Mouse (Mus musculus) forebrain, embryonic 11.5 days (tissue): ENCODE results near the gene Galnt3. TPM values are rescaled to one million over a fixed set of nuclear protein-coding genes. Genes with fewer than 3 reads are reported as not detected.

Experiments used
- ATAC-seq: fragments of 200-750 bp; cut with Nextera tagmentation; replicated peaks from 2 replicates; pipeline ENCODE4 v1.8.0; 2017; ENCODE audit warnings: moderate TSS enrichment; ENCODE audit not compliant: low FRiP score
- DNase-seq: peaks from one replicate; pipeline ENCODE4 v3.0.0-alpha.2; 2017; ENCODE audit warnings: low spot score
- H3K27ac ChIP-seq: fragments of 300-500 bp; sonication (generic); 2 replicates; pipeline ENCODE4 v1.5.1; 2014; ENCODE audit warnings: low read depth, low read length
- H3K27me3 ChIP-seq: fragments of 300-500 bp; sonication (generic); 2 replicates; pipeline ENCODE4 v1.6.1; 2014; ENCODE audit warnings: mild to moderate bottlenecking, low read length, mixed read lengths; ENCODE audit not compliant: control insufficient read depth, insufficient read depth
- H3K36me3 ChIP-seq: fragments of 300-500 bp; sonication (generic); 2 replicates; pipeline ENCODE4 v1.6.1; 2014; ENCODE audit warnings: mild to moderate bottlenecking, low read length, moderate library complexity, mixed read lengths; ENCODE audit not compliant: control insufficient read depth, insufficient read depth
- H3K4me1 ChIP-seq: fragments of 300-500 bp; sonication (generic); replicated peaks from 2 replicates; pipeline ENCODE4 v1.6.1; 2014; ENCODE audit warnings: low read length, mixed read lengths; ENCODE audit not compliant: control insufficient read depth, insufficient read depth
- H3K4me2 ChIP-seq: fragments of 300-500 bp; sonication (generic); 2 replicates; pipeline ENCODE4 v1.6.1; 2014; ENCODE audit warnings: low read depth, mild to moderate bottlenecking, low read length, moderate library complexity, mixed read lengths; ENCODE audit not compliant: severe bottlenecking
- H3K4me3 ChIP-seq: fragments of 300-500 bp; sonication (generic); 2 replicates; pipeline ENCODE4 v1.5.1; 2014; ENCODE audit warnings: low read depth, low read length
- H3K9ac ChIP-seq: fragments of 300-500 bp; sonication (generic); 2 replicates; pipeline ENCODE4 v1.6.1; 2014; ENCODE audit warnings: low read length
- H3K9me3 ChIP-seq: fragments of 300-500 bp; sonication (generic); 2 replicates; pipeline ENCODE4 v1.6.1; 2016; ENCODE audit warnings: low read length, mixed read lengths; ENCODE audit not compliant: control insufficient read depth
- WGBS: fragments of 180-500 bp; shearing (Covaris S2); extraction: QIAGEN DNeasy Blood & Tissue Kit; methylation state at CpG from one replicate; pipeline ENCODE4 v1.1.7; 2014; 5-methylcytosine and 5-hydroxymethylcytosine counted together
- polyA plus RNA-seq: library from polyadenylated mRNA; unstranded; fragments of >200 nt; fragmentation: Nextera tagmentation; extraction: Ambion mirVana; gene quantifications from 2 replicates; pipeline ENCODE4 v1.2.1, GENCODE M21; 2014

The Galnt3 gene
- polyA plus RNA-seq, 1 experiment from 2014 or later = 1.3 TPM

- no peak overlapping the region for H3K27ac ChIP-seq
- H3K4me3 ChIP-seq = no peak overlapping the region
- no peaks in the 10 kb centered on the region for H3K36me3 ChIP-seq
- 85% methylated on average over 7 of the region's 7 CpGs for whole genome bisulfite sequencing
- ATAC-seq = no peak
- no peaks in the 10 kb centered on the region for H3K27me3 ChIP-seq
- H3K4me1 ChIP-seq = peaks cover 6% of the 10 kb centered on the region; the same call in 1 of the 2 replicates
- DNase-seq = no peak
- H3K4me2 ChIP-seq = no peak overlapping the region
- H3K9me3 ChIP-seq = no peaks in the 10 kb centered on the region
- H3K9ac ChIP-seq = no peak overlapping the region
These were observed 24.6 kb downstream of the Galnt3 start for GRCm38 (mm10) chr2:66100239-66100638.

DNA sequence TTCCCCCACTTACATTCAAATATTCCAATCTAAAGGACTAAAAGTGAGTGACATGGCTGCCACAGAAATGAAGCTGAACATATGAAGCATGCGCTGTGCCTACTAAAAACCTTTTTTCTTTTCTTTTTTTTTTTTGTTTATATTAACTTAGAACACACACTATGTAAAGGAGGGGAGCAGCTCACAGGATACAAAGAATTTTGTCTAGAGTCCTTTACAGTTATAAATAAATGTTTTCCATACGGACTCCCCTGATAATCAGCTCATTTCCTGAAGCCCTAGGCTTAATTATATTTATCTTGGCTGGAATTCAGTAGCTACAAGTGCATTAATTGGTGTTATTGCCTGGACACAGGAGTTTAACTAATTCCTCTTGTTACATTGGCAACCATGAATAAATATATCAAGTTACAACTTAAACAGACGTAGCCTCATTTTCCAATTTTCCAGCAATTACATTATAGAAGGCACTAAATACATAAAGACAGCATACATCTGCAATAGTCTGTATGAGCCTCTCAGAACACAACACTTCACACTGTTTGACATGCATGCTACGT is 30.1 kb downstream of the Galnt3 start:
- no peak overlapping the region for H3K4me3 ChIP-seq
- no peak overlapping the region for H3K4me2 ChIP-seq
- no peak overlapping the region for H3K27ac ChIP-seq
- no peak overlapping the region for H3K9ac ChIP-seq
- 67% methylated on average over 4 of the region's 4 CpGs for WGBS
- ATAC-seq = no peak
- no peaks in the 10 kb centered on the region for H3K27me3 ChIP-seq
- H3K4me1 ChIP-seq = peaks cover 6% of the 10 kb centered on the region; the same call in 1 of the 2 replicates
- no peaks in the 10 kb centered on the region for H3K9me3 ChIP-seq
- DNase-seq = no peak
- no peaks in the 10 kb centered on the region for H3K36me3 ChIP-seq

DNA sequence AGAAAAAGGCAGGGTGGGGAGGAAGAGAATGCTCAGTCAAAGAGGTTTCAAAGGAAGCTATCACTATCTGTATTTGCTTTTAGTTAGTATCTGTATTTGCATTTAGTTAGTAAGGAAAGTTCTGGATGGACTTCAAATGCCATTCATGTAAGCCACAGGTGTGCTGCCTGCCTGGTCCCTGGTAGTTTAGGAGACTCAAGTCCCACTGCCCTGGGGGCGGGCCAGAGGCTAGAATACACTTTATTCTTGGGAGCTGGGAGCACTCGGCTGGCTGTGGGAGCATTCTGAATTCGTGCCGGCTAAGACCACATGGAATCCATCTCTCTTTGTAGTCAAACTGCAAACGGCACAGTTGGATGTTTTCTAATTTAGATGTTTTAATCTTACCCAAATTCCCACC is 33.5 kb downstream of the Galnt3 start:
- Histone ChIP-seq H3K4me2 (no peak overlapping the region), H3K27ac (no peak overlapping the region), H3K9ac (no peak overlapping the region), H3K36me3 (no peaks in the 10 kb centered on the region), H3K27me3 (no peaks in the 10 kb centered on the region), H3K4me3 (no peak overlapping the region), H3K9me3 (no peaks in the 10 kb centered on the region), H3K4me1 (no peaks in the 10 kb centered on the region)
- DNase-seq (no peak), ATAC-seq (no peak)
- 39% methylated on average over 5 of the region's 5 CpGs for WGBS

GRCm38 (mm10) chr2:66081876-66082275 is 42.9 kb downstream of the Galnt3 start:
- Histone ChIP-seq H3K36me3 (no peaks in the 10 kb centered on the region), H3K27ac (no peak overlapping the region), H3K27me3 (no peaks in the 10 kb centered on the region), H3K4me1 (no peaks in the 10 kb centered on the region), H3K4me3 (no peak overlapping the region), H3K9ac (no peak overlapping the region), H3K9me3 (no peaks in the 10 kb centered on the region), H3K4me2 (no peak overlapping the region)
- WGBS = 92% methylated on average over 4 of the region's 4 CpGs
- DNase-seq (no peak), ATAC-seq (no peak)

DNA sequence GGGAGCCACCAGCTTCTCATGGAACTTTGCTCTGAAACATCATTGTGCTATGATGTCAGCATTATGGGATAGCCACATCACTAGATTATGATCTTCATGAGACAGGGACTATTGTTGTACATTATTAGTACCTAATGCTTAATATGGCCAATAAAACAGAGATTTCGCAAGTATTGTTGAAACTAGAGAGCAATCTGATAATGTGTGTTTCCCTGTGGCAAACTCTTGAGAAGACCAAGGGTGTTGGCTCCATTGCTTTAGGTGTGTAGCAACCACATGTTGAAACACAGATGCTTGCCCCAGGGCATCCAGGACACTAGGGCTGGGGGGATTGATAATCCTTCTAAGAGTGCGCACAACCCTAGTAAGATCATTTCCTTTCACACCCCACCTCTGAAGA is 44.1 kb downstream of the Galnt3 start:
- 95% methylated on average over 2 of the region's 2 CpGs for WGBS
- no peak overlapping the region for H3K9ac ChIP-seq
- H3K36me3 ChIP-seq = no peaks in the 10 kb centered on the region
- DNase-seq (no peak), ATAC-seq (no peak)
- H3K27me3 ChIP-seq = no peaks in the 10 kb centered on the region
- H3K27ac ChIP-seq = no peak overlapping the region
- no peak overlapping the region for H3K4me3 ChIP-seq
- H3K4me2 ChIP-seq = no peak overlapping the region
- no peaks in the 10 kb centered on the region for H3K4me1 ChIP-seq
- H3K9me3 ChIP-seq = no peaks in the 10 kb centered on the region

GRCm38 (mm10) chr2:66069454-66069853 is 55.3 kb downstream of the Galnt3 start:
- WGBS = 27% methylated on average over 6 of the region's 6 CpGs
- H3K4me3 ChIP-seq = no peak overlapping the region
- no peaks in the 10 kb centered on the region for H3K36me3 ChIP-seq
- no peak for DNase-seq
- H3K9ac ChIP-seq = no peak overlapping the region
- no peak overlapping the region for H3K4me2 ChIP-seq
- no peak overlapping the region for H3K27ac ChIP-seq
- no peaks in the 10 kb centered on the region for H3K4me1 ChIP-seq
- H3K9me3 ChIP-seq = no peaks in the 10 kb centered on the region
- no peaks in the 10 kb centered on the region for H3K27me3 ChIP-seq
- no peak for ATAC-seq

GRCm38 (mm10) chr2:66063291-66063690 is 61.5 kb downstream of the Galnt3 start:
- WGBS = 92% methylated on average over 10 of the region's 10 CpGs
- H3K4me1 ChIP-seq = no peaks in the 10 kb centered on the region
- no peak for ATAC-seq

GRCm38 (mm10) chr2:66044405-66045089 is 80.2 kb downstream of the Galnt3 start:
- WGBS = 92% methylated on average over 12 of the region's 12 CpGs
- DNase-seq (no peak), ATAC-seq (no peak)
- H3K4me2 ChIP-seq = no peak overlapping the region
- H3K27me3 ChIP-seq = peaks cover 11% of the 10 kb centered on the region
- no peaks in the 10 kb centered on the region for H3K36me3 ChIP-seq
- no peak overlapping the region for H3K4me3 ChIP-seq
- no peaks in the 10 kb centered on the region for H3K9me3 ChIP-seq
- peak overlapping the region; percentile 4; the same call in 1 of the 2 replicates for H3K27ac ChIP-seq
- peak overlapping the region; percentile 4; the same call in 1 of the 2 replicates for H3K9ac ChIP-seq
- H3K4me1 ChIP-seq = peaks cover 4% of the 10 kb centered on the region

More at GRCm38 (mm10) chr2:66063291-66063690, 61.5 kb downstream of the Galnt3 start:
- Histone ChIP-seq H3K4me3 (no peak overlapping the region), H3K4me2 (no peak overlapping the region), H3K9ac (no peak overlapping the region), H3K9me3 (no peaks in the 10 kb centered on the region), H3K27ac (no peak overlapping the region), H3K36me3 (no peaks in the 10 kb centered on the region), H3K27me3 (no peaks in the 10 kb centered on the region)
- DNase-seq = no peak
